12 mouse cellular contexts compared by ENCODE assay signal in genomic region chr13:55831722-55832160, GRCm38 (mm10). TPM values are rescaled to one million over a fixed set of nuclear protein-coding genes. Genes with fewer than 3 reads are reported as not detected.
DNase-seq lines count a peak whose midpoint lies in the region; ATAC-seq and TF ChIP-seq lines count a peak whose summit lies in the region.
"Had no signal": no experiment of that assay in that cellular context is flagged by ENCODE, and none has a peak within 500 bp of the region (broad histone marks: within the 10 kb centered on the region; RNA-seq: fewer than 3 reads in every experiment).

No protein-coding gene starts in this region.

- no peaks in the 10 kb centered on the region for H3K36me3 ChIP-seq in kidney, embryonic 14.5 days (ENCODE audit: control insufficient read depth, insufficient read depth, low read length)
- H3K36me3 ChIP-seq in E14TG2a.4 (ENCODE audit: insufficient read depth, low read length), result no peaks in the 10 kb centered on the region
- no peaks in the 10 kb centered on the region for H3K36me3 ChIP-seq in intestine, postnatal 0 days (ENCODE audit: control insufficient read depth, insufficient read depth)

- no peak overlapping the region for H3K27ac ChIP-seq in kidney, embryonic 14.5 days (ENCODE audit: low read depth, low read length)
- H3K27ac ChIP-seq in intestine, postnatal 0 days (ENCODE audit: low read depth, low read length), result no peak overlapping the region

- peak; percentile 41 for DNase-seq in embryo, embryonic 10 days (ENCODE audit: low spot score)
- no peak for DNase-seq in embryo, embryonic 11 days
- no peak for DNase-seq in kidney, adult 9 months
- DNase-seq in left cerebral cortex, postnatal 36 days (ENCODE audit: low spot score in 2 of 2), result no peak
- DNase-seq in left cerebral cortex, postnatal 4 days, result no peak
- DNase-seq: adrenal gland, postnatal 25 days; cerebellum, adult 8-10 months had no signal

- H3K27me3 ChIP-seq in kidney, embryonic 14.5 days (ENCODE audit: control insufficient read depth, insufficient read depth, low read length), result peaks cover 91% of the 10 kb centered on the region
- peaks cover 94% of the 10 kb centered on the region for H3K27me3 ChIP-seq in E14TG2a.4 (ENCODE audit: insufficient read depth, low read length)
- peaks cover 76% of the 10 kb centered on the region for H3K27me3 ChIP-seq in intestine, postnatal 0 days (replicated peaks; ENCODE audit: control insufficient read depth, insufficient read depth, low read length)

- 3% methylated on average over 25 of the region's 25 CpGs for WGBS in kidney, embryonic 14.5 days
- 14% methylated on average over 25 of the region's 25 CpGs for WGBS in intestine, postnatal 0 days

- intact Hi-C loops in left cerebral cortex, postnatal 36 days (cut with DNase I), result loop anchor here (5.0 kb wide), 1 partner anchor 426 kb away; no protein-coding TSS in a partner anchor
- intact Hi-C loops in left cerebral cortex, postnatal 4 days (cut with DNase I), result loop anchor here (5.0 to 10.0 kb wide), 2 partner anchors 131 to 243 kb away; no protein-coding TSS in a partner anchor

- peak overlapping the region; percentile 49 for H3K4me2 ChIP-seq in kidney, embryonic 14.5 days (replicated peaks; ENCODE audit: low read depth, low read length)
- peak overlapping the region; percentile 89 for H3K4me2 ChIP-seq in intestine, postnatal 0 days (replicated peaks; ENCODE audit: low read depth)

- peak overlapping the region; percentile 35 for H3K4me3 ChIP-seq in kidney, embryonic 14.5 days (ENCODE audit: low read length)
- H3K4me3 ChIP-seq in E14TG2a.4 (replicated peaks; ENCODE audit: low read length), result peak overlapping the region; percentile 69
- peak overlapping the region; percentile 59 for H3K4me3 ChIP-seq in intestine, postnatal 0 days (ENCODE audit: low read depth, low read length)

- TF ChIP-seq CTCF in E14TG2a.4 (conservative IDR thresholded peaks at IDR 0.05; ENCODE audit: low read length), result no peak
- TF ChIP-seq CTCF in intestine, postnatal 0 days (IDR thresholded peaks at IDR 0.05; ENCODE audit: low read depth), result no peak

- no peak overlapping the region for H3K9ac ChIP-seq in kidney, embryonic 14.5 days (ENCODE audit: low read depth, low read length)
- no peak overlapping the region for H3K9ac ChIP-seq in intestine, postnatal 0 days (ENCODE audit: low read depth, low read length)

- H3K9me3 ChIP-seq in kidney, embryonic 14.5 days (ENCODE audit: control insufficient read depth, low read length), result no peaks in the 10 kb centered on the region
- no peaks in the 10 kb centered on the region; the same call in 1 of the 2 replicates for H3K9me3 ChIP-seq in E14TG2a.4 (ENCODE audit: low read length)
- H3K9me3 ChIP-seq in intestine, postnatal 0 days (ENCODE audit: control insufficient read depth), result no peaks in the 10 kb centered on the region

- ATAC-seq in kidney, embryonic 14.5 days (ENCODE audit: low FRiP score, low TSS enrichment), result 0 out of 2 replicates have a peak, but pooled peaks have one; percentile 1
- ATAC-seq in intestine, postnatal 0 days, result no peak

- H3K4me1 ChIP-seq in kidney, embryonic 14.5 days (ENCODE audit: control insufficient read depth, insufficient read depth, low read length), result peaks cover 12% of the 10 kb centered on the region
- peaks cover 44% of the 10 kb centered on the region for H3K4me1 ChIP-seq in E14TG2a.4 (replicated peaks; ENCODE audit: low read depth, low read length)
- H3K4me1 ChIP-seq in intestine, postnatal 0 days (replicated peaks; ENCODE audit: control insufficient read depth, insufficient read depth, low read length), result no peaks in the 10 kb centered on the region

RNA-seq across cellular contexts. Expression of gene Pitx1, which starts 4.3 kb away (rescaled TPM):
- 0.37 and 0.42 TPM in 2 replicates for polyA plus RNA-seq in kidney, embryonic 14.5 days (2014; fragmentation: Nextera tagmentation; extraction: Ambion mirVana)
- 5.9 and 8.2 TPM in 2 replicates for polyA plus RNA-seq in intestine, postnatal 0 days (2015; fragmentation: Nextera tagmentation; extraction: Ambion mirVana)
- not detected for total RNA-seq in left cerebral cortex, postnatal 36 days (2021)
- total RNA-seq in left cerebral cortex, postnatal 4 days (2021), result not detected
- total RNA-seq: adrenal gland, postnatal 25 days; left cerebral cortex, adult 8-10 months; megakaryocyte progenitor cell, adult 5-6 weeks had no signal

RNA-seq across cellular contexts. Expression of gene Catsper3, which starts 47.4 kb away (rescaled TPM):
- polyA plus RNA-seq in kidney, embryonic 14.5 days (2014; fragmentation: Nextera tagmentation; extraction: Ambion mirVana), result 0.32 TPM in 1 of 2 replicates, not detected in the other
- polyA plus RNA-seq in intestine, postnatal 0 days (2015; fragmentation: Nextera tagmentation; extraction: Ambion mirVana), result 0.14 and 0.22 TPM in 2 replicates
- under 1 TPM; 0.25 to 0.29 TPM for total RNA-seq in left cerebral cortex, postnatal 36 days (2021)
- under 1 TPM; 0.38 to 0.44 TPM for total RNA-seq in left cerebral cortex, postnatal 4 days (2021)
- total RNA-seq: megakaryocyte progenitor cell, adult 5-6 weeks had no signal
